Mouse (Mus musculus) ES-E14 (cell line): ENCODE data around the gene Grhl1.

Experiments
- MAFK ChIP-seq: IDR thresholded peaks from 2 replicates; pipeline ENCODE4 v1.6.1; 2014; ENCODE audit warnings: mild to moderate bottlenecking, low read depth, low read length, inconsistent platforms; ENCODE audit not compliant: insufficient read depth
- ZC3H11A ChIP-seq: IDR thresholded peaks from 2 replicates; pipeline ENCODE4 v1.6.1; 2012; ENCODE audit warnings: low read depth, mild to moderate bottlenecking, inconsistent platforms, low read length, borderline replicate concordance
- ZNF384 ChIP-seq: IDR thresholded peaks from 2 replicates; pipeline ENCODE4 v1.6.1; 2012; ENCODE audit warnings: low read depth, low read length, inconsistent platforms

- TF ChIP-seq ZNF384 (no peak), MAFK (no peak), ZC3H11A (no peak)
These were observed 27.3 kb downstream of the Grhl1 start for GRCm38 (mm10) chr12:24599366-24599895.
